Mouse (Mus musculus): Measurements from ENCODE around the gene Ostm1. TPM values are rescaled to one million over a fixed set of nuclear protein-coding genes. Genes with fewer than 3 reads are reported as not detected.

Ostm1 gene
- polyA plus RNA-seq, 1 experiment from 2014 or later = 20.2 TPM

DNA sequence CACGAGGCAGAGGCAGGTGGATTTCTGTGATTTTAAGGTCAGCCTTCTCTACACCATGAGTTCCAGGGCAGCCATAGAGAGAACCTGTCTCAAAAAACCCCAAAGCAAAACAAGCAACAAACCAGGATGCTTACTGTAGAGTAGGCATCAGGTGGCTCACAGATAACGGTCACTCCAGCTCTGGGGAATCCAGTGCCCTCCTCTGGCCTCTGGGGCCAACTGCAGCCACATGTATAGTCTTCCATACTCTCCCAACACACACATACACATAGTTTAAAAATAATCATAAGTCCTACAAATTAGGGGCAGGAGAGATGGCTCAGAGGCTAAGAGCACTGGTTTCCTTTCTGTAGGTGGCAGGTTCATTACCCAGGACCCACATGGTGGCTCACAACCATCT is 109.9 kb downstream of the Ostm1 start:
- Histone ChIP-seq H3K9ac (ENCODE audit: low read depth, low read length) (no peak overlapping the region), H3K9me3 (ENCODE audit: control insufficient read depth, low read length) (no peaks in the 10 kb centered on the region), H3K4me3 (ENCODE audit: low read depth, low read length) (no peak overlapping the region), H3K4me1 (replicated peaks; ENCODE audit: control insufficient read depth, insufficient read depth, low read length) (0 out of 2 replicates have a peak, but pooled peaks cover 2% of the 10 kb centered on the region), H3K27me3 (ENCODE audit: control insufficient read depth, insufficient read depth, low read length) (no peaks in the 10 kb centered on the region), H3K4me2 (replicated peaks; ENCODE audit: low read depth, low read length) (no peak overlapping the region), H3K36me3 (ENCODE audit: control insufficient read depth, insufficient read depth, low read length) (no peaks in the 10 kb centered on the region), H3K27ac (ENCODE audit: low read depth, low read length) (no peak overlapping the region)
- ATAC-seq (ENCODE audit: low FRiP score) (no peak), DNase-seq (ENCODE audit: low spot score) (no peak)
- 50% methylated on average over 2 of the region's 2 CpGs for WGBS

DNA sequence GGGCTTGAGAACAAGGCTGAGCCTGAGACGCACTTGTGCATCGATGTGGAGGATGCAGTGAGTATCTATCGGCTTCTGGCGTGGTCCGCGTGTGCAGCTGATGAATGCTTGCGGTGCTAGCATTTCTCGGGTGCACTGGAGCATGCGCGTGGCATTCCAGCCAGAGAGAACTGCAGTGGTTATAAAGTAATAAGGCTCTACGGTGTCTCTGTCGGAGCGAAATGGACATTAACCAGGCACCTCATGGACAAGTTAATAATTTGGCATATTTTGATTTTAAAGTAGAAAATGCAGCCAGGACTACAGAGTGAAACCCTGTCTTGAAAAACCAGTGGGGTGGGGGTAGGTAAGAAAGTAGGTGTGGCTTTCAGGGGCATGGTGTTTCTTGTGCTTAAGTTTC is 112.7 kb downstream of the Ostm1 start:
- Histone ChIP-seq H3K9me3 (ENCODE audit: control insufficient read depth, low read length) (no peaks in the 10 kb centered on the region), H3K36me3 (ENCODE audit: control insufficient read depth, insufficient read depth, low read length) (no peaks in the 10 kb centered on the region), H3K4me1 (replicated peaks; ENCODE audit: control insufficient read depth, insufficient read depth, low read length) (no peaks in the 10 kb centered on the region), H3K9ac (ENCODE audit: low read depth, low read length) (no peak overlapping the region), H3K27ac (ENCODE audit: low read depth, low read length) (no peak overlapping the region), H3K4me2 (replicated peaks; ENCODE audit: low read depth, low read length) (no peak overlapping the region), H3K4me3 (ENCODE audit: low read depth, low read length) (no peak overlapping the region), H3K27me3 (ENCODE audit: control insufficient read depth, insufficient read depth, low read length) (no peaks in the 10 kb centered on the region)
- ATAC-seq (ENCODE audit: low FRiP score) = no peak
- DNase-seq (ENCODE audit: low spot score) = no peak
- WGBS = 87% methylated on average over 13 of the region's 13 CpGs

DNA sequence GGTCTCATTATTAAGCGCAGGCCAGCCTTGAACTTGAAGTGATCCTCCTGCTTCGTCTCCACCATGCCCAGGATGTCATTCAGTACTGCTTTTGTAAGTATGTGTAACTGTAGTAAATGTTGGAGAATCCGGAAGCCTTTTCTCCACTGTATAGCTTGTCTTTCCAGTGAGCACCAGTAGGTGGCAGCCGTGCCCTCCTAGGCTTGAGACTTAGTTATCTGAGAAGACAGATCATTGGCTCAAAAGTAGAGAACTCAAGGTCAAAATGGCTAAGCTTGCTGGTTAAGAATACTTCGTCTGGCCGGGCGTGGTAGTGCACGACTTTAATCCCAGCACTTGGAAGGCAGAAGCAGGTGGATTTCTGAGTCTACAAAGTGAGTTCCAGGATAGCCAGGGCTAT is 113.4 kb downstream of the Ostm1 start:
- H3K9ac ChIP-seq (ENCODE audit: low read depth, low read length) = no peak overlapping the region
- 32% methylated on average over 8 of the region's 8 CpGs for WGBS
- no peaks in the 10 kb centered on the region for H3K9me3 ChIP-seq (ENCODE audit: control insufficient read depth, low read length)
- H3K27ac ChIP-seq (ENCODE audit: low read depth, low read length) = no peak overlapping the region
- H3K27me3 ChIP-seq (ENCODE audit: control insufficient read depth, insufficient read depth, low read length) = no peaks in the 10 kb centered on the region
- H3K4me1 ChIP-seq (replicated peaks; ENCODE audit: control insufficient read depth, insufficient read depth, low read length) = no peaks in the 10 kb centered on the region
- no peak overlapping the region for H3K4me3 ChIP-seq (ENCODE audit: low read depth, low read length)
- no peak overlapping the region for H3K4me2 ChIP-seq (replicated peaks; ENCODE audit: low read depth, low read length)
- ATAC-seq (ENCODE audit: low FRiP score) (no peak), DNase-seq (ENCODE audit: low spot score) (peak; percentile 83)
- H3K36me3 ChIP-seq (ENCODE audit: control insufficient read depth, insufficient read depth, low read length) = no peaks in the 10 kb centered on the region

DNA sequence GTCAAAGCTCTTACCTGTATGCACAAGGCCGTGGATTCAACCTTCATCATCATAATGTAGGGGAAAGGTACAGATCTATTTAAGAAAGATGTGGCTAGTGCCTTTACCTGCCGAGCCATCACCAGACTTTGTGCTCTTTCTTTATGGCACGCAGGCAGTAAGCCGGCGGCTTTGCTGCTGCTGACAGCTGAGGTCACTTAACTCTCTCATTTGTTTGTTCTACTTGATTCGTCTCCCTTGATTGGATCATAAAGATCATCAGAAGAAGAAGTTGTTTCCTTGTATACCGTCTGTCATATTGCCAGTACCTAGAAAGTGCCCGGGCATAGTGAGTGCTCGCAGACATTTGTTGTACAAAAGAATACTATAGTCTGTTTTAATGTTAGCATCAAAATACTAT is 114.8 kb downstream of the Ostm1 start:
- Histone ChIP-seq H3K27ac (ENCODE audit: low read depth, low read length) (no peak overlapping the region), H3K4me1 (replicated peaks; ENCODE audit: control insufficient read depth, insufficient read depth, low read length) (no peaks in the 10 kb centered on the region), H3K9me3 (ENCODE audit: control insufficient read depth, low read length) (no peaks in the 10 kb centered on the region), H3K4me2 (replicated peaks; ENCODE audit: low read depth, low read length) (no peak overlapping the region), H3K27me3 (ENCODE audit: control insufficient read depth, insufficient read depth, low read length) (no peaks in the 10 kb centered on the region), H3K36me3 (ENCODE audit: control insufficient read depth, insufficient read depth, low read length) (no peaks in the 10 kb centered on the region), H3K4me3 (ENCODE audit: low read depth, low read length) (no peak overlapping the region), H3K9ac (ENCODE audit: low read depth, low read length) (no peak overlapping the region)
- 96% methylated on average over 9 of the region's 9 CpGs for WGBS
- DNase-seq (ENCODE audit: low spot score) (no peak), ATAC-seq (ENCODE audit: low FRiP score) (no peak)

DNA sequence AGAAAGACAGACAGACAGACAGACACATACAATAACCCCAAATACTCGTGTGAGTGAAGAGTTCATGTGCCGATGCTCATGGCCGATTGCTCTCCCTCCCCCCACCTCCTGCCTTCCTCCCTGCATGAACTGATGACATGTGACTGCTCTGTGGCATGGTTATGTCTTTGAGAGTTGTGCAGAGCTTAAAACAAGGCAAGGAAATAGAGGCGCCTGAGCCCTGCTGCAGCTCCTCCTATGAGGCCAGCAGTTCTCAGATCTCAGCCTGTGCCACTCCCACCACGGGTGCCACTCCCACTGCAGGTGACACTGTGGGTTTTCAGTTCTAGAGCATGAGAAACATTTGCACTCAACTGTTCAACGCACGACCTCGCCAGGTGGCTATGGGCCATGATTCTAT is 115.4 kb downstream of the Ostm1 start:
- Histone ChIP-seq H3K27ac (ENCODE audit: low read depth, low read length) (no peak overlapping the region), H3K4me2 (replicated peaks; ENCODE audit: low read depth, low read length) (no peak overlapping the region), H3K9me3 (ENCODE audit: control insufficient read depth, low read length) (no peaks in the 10 kb centered on the region), H3K27me3 (ENCODE audit: control insufficient read depth, insufficient read depth, low read length) (no peaks in the 10 kb centered on the region), H3K9ac (ENCODE audit: low read depth, low read length) (no peak overlapping the region), H3K36me3 (ENCODE audit: control insufficient read depth, insufficient read depth, low read length) (no peaks in the 10 kb centered on the region), H3K4me3 (ENCODE audit: low read depth, low read length) (no peak overlapping the region), H3K4me1 (replicated peaks; ENCODE audit: control insufficient read depth, insufficient read depth, low read length) (no peaks in the 10 kb centered on the region)
- ATAC-seq (ENCODE audit: low FRiP score) (no peak), DNase-seq (ENCODE audit: low spot score) (no peak)
- 86% methylated on average over 8 of the region's 8 CpGs for WGBS

DNA sequence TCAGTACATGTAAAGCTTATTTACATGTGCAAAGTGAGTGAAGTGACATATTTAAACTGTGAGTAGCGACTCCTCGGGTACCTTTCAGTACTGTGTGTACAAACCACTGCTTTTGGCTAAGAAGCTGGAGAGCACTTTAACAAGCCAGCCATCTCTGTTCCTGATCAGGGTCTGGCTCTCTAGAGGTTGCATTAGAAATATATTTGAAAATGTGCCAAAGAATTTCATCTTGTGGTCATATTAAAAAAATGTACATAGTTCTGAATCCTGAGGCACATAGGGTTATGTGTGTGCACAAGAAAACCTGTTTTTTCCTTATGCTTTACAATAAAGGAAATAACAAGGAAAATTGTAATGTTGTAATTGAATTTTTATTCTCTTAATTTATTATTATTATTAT is 118.5 kb downstream of the Ostm1 start:
- Histone ChIP-seq H3K27me3 (ENCODE audit: control insufficient read depth, insufficient read depth, low read length) (no peaks in the 10 kb centered on the region), H3K4me2 (replicated peaks; ENCODE audit: low read depth, low read length) (no peak overlapping the region), H3K27ac (ENCODE audit: low read depth, low read length) (no peak overlapping the region), H3K4me1 (replicated peaks; ENCODE audit: control insufficient read depth, insufficient read depth, low read length) (no peaks in the 10 kb centered on the region), H3K9ac (ENCODE audit: low read depth, low read length) (no peak overlapping the region), H3K4me3 (ENCODE audit: low read depth, low read length) (no peak overlapping the region), H3K36me3 (ENCODE audit: control insufficient read depth, insufficient read depth, low read length) (peaks cover 2% of the 10 kb centered on the region; the same call in 1 of the 2 replicates), H3K9me3 (ENCODE audit: control insufficient read depth, low read length) (no peaks in the 10 kb centered on the region)
- WGBS = 90% methylated on average over 2 of the region's 2 CpGs
- no peak for ATAC-seq (ENCODE audit: low FRiP score)
- no peak for DNase-seq (ENCODE audit: low spot score)

DNA sequence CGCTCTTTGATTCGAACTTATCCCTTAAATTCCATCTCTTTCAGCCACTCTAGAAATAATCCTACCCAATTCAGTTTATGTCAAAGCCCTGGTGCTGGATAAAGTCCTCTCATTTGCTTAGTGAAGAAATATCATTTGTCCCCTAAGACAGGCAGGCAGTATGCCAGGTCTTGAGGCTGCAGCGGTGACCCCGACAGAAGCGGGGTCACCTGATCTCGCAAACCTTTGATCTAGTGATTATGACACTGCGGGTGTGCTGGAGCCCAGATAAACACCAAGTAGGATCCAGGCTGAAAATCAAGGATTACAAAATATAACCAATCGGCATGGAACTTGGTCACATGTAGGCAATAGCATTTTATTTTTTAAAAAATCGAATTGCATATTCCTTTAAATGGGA is 131.1 kb downstream of the Ostm1 start:
- Histone ChIP-seq H3K4me3 (ENCODE audit: low read depth, low read length) (no peak overlapping the region), H3K27ac (ENCODE audit: low read depth, low read length) (no peak overlapping the region), H3K4me2 (replicated peaks; ENCODE audit: low read depth, low read length) (no peak overlapping the region), H3K4me1 (replicated peaks; ENCODE audit: control insufficient read depth, insufficient read depth, low read length) (0 out of 2 replicates have a peak, but pooled peaks cover 2% of the 10 kb centered on the region), H3K9me3 (ENCODE audit: control insufficient read depth, low read length) (no peaks in the 10 kb centered on the region), H3K9ac (ENCODE audit: low read depth, low read length) (no peak overlapping the region), H3K36me3 (ENCODE audit: control insufficient read depth, insufficient read depth, low read length) (no peaks in the 10 kb centered on the region), H3K27me3 (ENCODE audit: control insufficient read depth, insufficient read depth, low read length) (no peaks in the 10 kb centered on the region)
- DNase-seq (ENCODE audit: low spot score) = no peak
- ATAC-seq (ENCODE audit: low FRiP score) = no peak
- 24% methylated on average over 9 of the region's 9 CpGs for WGBS

DNA sequence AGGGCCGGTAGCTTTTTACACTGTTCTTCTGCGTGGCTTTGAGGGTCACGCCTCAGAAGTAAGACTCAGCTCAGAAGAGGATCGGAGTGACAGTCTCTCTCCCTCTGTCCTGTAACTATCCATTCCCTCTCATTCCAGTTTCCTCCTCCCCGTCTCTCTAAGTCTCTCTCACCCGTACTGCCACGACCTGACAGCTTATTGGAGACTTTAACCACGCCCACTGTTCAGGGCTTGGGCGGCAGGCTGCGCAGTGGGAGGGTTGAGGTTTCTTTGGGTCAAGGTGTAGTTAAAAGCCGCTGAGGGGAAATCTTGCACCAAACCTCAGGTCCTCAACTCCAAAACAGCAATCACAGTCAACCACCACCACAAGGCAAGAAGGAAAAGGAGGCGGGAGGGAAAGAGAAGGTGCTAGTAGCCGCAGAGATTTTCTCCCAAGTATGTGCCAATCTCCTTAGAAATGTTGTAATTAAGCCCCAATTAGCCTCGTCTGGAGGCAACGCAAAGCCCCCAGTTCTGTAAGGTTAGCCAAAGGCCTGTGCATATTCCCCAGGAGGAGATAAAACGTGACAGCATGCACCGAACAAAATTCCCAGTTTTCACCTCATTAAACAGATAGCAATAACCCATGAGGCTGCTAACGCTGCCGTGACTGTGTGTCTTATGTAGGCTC is 131.9 kb downstream of the Ostm1 start:
- H3K27me3 ChIP-seq (ENCODE audit: control insufficient read depth, insufficient read depth, low read length) = no peaks in the 10 kb centered on the region
- H3K36me3 ChIP-seq (ENCODE audit: control insufficient read depth, insufficient read depth, low read length) = no peaks in the 10 kb centered on the region
- no peak overlapping the region for H3K4me3 ChIP-seq (ENCODE audit: low read depth, low read length)
- DNase-seq (ENCODE audit: low spot score) (peak; percentile 28), ATAC-seq (ENCODE audit: low FRiP score) (no peak)
- no peak overlapping the region for H3K9ac ChIP-seq (ENCODE audit: low read depth, low read length)
- no peak overlapping the region for H3K27ac ChIP-seq (ENCODE audit: low read depth, low read length)
- H3K9me3 ChIP-seq (ENCODE audit: control insufficient read depth, low read length) = no peaks in the 10 kb centered on the region
- H3K4me1 ChIP-seq (replicated peaks; ENCODE audit: control insufficient read depth, insufficient read depth, low read length) = 0 out of 2 replicates have a peak, but pooled peaks cover 2% of the 10 kb centered on the region
- H3K4me2 ChIP-seq (replicated peaks; ENCODE audit: low read depth, low read length) = 0 out of 2 replicates have a peak overlapping the region, but pooled peaks have one; percentile 0
- 29% methylated on average over 19 of the region's 19 CpGs for WGBS

DNA sequence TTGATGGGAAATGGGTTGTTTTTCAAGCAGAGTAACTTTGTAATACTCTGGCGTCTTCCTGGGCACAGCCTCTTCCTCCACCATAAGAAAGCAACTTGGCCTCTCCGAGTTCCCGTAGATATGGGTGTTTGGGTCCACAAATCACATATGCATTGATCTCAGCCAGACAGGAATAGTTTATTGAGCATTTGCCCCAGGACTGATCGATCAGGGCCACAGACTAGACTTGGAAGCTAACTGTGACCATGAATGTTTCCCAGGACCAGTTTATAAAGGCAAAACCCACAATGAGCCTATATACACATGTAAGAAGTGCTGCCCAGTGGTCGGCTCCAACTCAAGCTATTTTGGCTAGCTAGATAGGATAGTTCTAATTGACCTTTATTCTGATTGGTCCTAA is 138.5 kb downstream of the Ostm1 start:
- DNase-seq (ENCODE audit: low spot score) (no peak), ATAC-seq (ENCODE audit: low FRiP score) (no peak)
- no peaks in the 10 kb centered on the region for H3K4me1 ChIP-seq (replicated peaks; ENCODE audit: control insufficient read depth, insufficient read depth, low read length)
- no peak overlapping the region for H3K27ac ChIP-seq (ENCODE audit: low read depth, low read length)
- no peak overlapping the region for H3K9ac ChIP-seq (ENCODE audit: low read depth, low read length)
- WGBS = 92% methylated on average over 5 of the region's 5 CpGs
- no peak overlapping the region for H3K4me3 ChIP-seq (ENCODE audit: low read depth, low read length)
- no peaks in the 10 kb centered on the region for H3K27me3 ChIP-seq (ENCODE audit: control insufficient read depth, insufficient read depth, low read length)
- H3K36me3 ChIP-seq (ENCODE audit: control insufficient read depth, insufficient read depth, low read length) = no peaks in the 10 kb centered on the region
- no peak overlapping the region for H3K4me2 ChIP-seq (replicated peaks; ENCODE audit: low read depth, low read length)
- H3K9me3 ChIP-seq (ENCODE audit: control insufficient read depth, low read length) = no peaks in the 10 kb centered on the region

Measured in hindbrain, embryonic 11.5 days (tissue).